Mouse (Mus musculus): ENCODE results near the gene Gm8237.
"Not testable (repeated sequence)": the region's sequence is repeated elsewhere in the genome, so short reads cannot be mapped to it uniquely, and the experiment has no call there.

Gm8237 gene

DNA sequence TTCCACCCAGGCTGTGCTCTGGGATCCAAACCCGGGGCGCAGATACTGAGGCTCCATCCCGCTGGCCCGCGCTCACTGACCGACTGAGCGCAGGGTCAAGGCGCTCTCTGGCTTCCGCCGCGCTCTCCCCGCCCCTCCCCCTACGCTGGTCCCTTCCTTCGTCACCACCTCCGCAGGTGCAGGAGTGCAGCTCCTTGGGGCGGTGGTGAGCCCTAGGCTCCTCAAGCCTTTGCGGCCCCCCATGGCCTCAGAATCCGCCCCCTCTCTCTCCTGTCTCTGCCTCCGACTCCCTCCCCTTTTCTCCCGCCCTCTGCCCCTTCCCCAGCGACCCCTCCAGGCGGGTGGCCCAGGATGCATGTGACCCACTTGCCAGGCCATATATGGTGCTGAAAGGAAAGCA lies at the start of gene Gm8237:
Gene Gm8237 (minus strand): TSS at position 142 of the 400 bp plus-strand sequence.
- not testable (repeated sequence) for DNase-seq (ENCODE audit: extremely low spot score, low read depth, low spot score)

DNA sequence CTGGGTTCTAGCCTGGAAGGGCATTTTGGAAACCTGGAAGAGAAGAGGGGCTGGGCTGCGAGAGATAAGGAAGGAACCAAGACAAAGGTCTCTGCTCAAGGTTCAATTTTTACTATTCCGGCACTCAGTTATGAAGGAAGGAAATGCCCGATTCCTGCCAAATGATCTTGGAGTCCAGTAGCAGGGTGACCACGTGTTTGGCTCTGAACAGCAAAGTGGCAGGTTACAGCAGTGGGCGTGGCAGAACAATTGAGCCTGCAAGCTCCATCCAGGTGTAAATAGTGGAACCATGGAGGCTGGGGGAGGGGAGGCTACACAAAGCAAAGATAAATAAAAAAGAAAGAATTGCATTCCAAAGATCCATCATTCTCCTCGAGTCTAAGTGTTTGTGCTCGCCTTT lies 43.1 kb upstream of the Gm8237 start:
- not testable (repeated sequence) for DNase-seq (ENCODE audit: extremely low spot score, low read depth, low spot score)

GRCm38 (mm10) chr14:5918330-5918942 lies 38.3 kb upstream of the Gm8237 start:
- DNase-seq (ENCODE audit: extremely low spot score, low read depth, low spot score), result not testable (repeated sequence)

- not testable (repeated sequence) for DNase-seq (ENCODE audit: extremely low spot score, low read depth, low spot score)
Measured at GRCm38 (mm10) chr14:5913701-5914100, 33.5 kb upstream of the Gm8237 start.

GRCm38 (mm10) chr14:5879791-5880190 lies 391 bp downstream of the Gm8237 start:
- DNase-seq (ENCODE audit: extremely low spot score, low read depth, low spot score), result not testable (repeated sequence)

GRCm38 (mm10) chr14:5879136-5879535 lies 1.0 kb downstream of the Gm8237 start:
- DNase-seq (ENCODE audit: extremely low spot score, low read depth, low spot score), result peak; percentile 0

GRCm38 (mm10) chr14:5855911-5856310 lies 24.3 kb downstream of the Gm8237 start:
- not testable (repeated sequence) for DNase-seq (ENCODE audit: extremely low spot score, low read depth, low spot score)

DNA sequence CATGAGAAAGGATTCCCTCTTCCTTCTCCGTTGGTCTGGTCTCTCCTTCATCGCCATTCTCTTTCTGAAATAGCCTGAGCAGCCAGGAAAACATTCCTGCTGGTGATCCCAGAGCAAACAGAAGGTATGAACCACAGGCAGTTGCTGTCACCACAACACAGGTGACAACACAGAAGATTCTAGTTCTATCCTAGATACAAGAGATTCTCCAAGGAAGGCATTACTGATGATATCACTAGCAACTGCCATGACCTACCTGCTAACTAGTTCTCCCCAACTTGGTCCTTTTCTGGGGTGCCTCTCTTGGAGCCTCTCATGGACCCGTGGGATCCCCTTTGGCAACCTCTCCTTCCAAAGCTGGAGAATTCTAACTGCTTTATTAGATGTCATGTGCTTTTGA lies 50.0 kb downstream of the Gm8237 start, which contains the start of gene Gm3424:
Gene Gm3424 (minus strand): TSS at position 101 of the 400 bp plus-strand sequence.
- not testable (repeated sequence) for DNase-seq (ENCODE audit: extremely low spot score, low read depth, low spot score)

DNA sequence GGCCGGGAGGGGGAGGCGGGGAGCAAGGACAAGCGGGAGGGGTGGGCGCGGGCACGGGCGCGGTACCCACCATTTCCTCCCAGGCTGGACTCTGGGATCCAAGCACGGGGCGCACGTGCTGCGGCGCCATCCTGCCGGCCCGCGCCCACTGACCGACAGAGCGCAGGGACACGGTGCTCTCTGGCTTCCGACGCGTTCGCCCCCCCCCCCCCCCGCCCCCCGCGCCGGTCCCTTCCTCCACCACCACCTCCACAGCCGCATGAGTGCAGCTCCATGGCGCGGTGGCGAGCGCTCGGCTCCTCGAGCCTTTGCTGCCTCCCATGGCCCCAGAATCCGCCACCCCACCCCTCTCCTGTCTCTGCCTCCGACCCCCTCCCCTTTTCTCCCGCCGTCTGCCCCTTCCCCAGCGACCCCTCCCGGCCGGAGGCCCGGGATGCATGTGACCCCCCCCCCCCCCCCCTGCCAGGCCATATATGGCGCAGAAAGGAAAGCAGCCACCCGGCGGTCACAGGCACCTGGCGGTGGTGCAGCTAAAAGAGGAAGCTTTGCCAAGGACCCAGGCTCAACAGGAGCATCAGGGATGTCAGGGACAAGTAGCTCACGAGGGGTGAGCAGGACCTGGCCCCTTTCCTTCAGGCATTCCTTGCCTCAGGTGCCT lies 67.4 kb downstream of the Gm8237 start:
- DNase-seq (ENCODE audit: extremely low spot score, low read depth, low spot score), result not testable (repeated sequence)

All from hindlimb bud, embryonic 11.5 days (tissue).